Mouse (Mus musculus) ES-Bruce4 (cell line): Measurements from ENCODE around the gene Cnpy4.

Experiments
- CTCF ChIP-seq: IDR thresholded peaks from one replicate; pipeline ENCODE4 v1.8.1; 2011; ENCODE audit warnings: low read depth, low read length
- POLR2A ChIP-seq: IDR thresholded peaks from one replicate; pipeline ENCODE4 v1.8.1; 2011; ENCODE audit warnings: low read length; ENCODE audit not compliant: insufficient read depth

DNA sequence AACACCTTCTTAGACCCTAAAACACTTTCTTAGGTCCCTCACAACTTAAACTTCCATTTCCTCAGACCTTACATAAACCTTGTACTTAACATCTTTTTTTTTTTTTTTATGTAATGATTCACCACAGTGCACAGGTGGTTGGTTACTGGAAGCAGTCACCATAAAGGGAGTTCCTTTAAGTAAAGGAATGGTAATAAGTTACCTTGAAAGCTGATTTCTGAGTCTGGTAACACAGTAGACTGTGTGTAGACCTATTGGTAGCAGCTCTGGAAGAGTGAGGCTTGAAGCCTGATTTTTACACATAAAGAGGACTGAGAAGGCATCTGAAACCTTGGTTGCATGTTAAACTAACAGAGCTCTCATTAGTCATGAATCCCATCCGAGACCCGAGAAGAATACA, 32.6 kb downstream of the Cnpy4 start:
- TF ChIP-seq POLR2A: no peak
- no peak for TF ChIP-seq CTCF
